Mouse (Mus musculus) T-helper 17 cell (primary cell): ENCODE measurements around the gene Alpl.

Source experiments
- in situ Hi-C, 2 experiments: fragments of 300-600 bp; cut with MboI, MseI; formaldehyde crosslinking; loops; 1 replicate in 1 of 2; 2 replicates in 1 of 2; pipeline ENCODE4 v1.15.1; 2025; ENCODE audit warnings: high pct_unique_total_duplicates in 2 of 2

The Alpl gene

GRCm38 (mm10) chr4:137740350-137740749, 55.8 kb downstream of the Alpl start:
- in situ Hi-C loops: no loop called here

GRCm38 (mm10) chr4:137739151-137739923, 56.8 kb downstream of the Alpl start:
- in situ Hi-C loops: no loop called here

GRCm38 (mm10) chr4:137737760-137738159, 58.4 kb downstream of the Alpl start:
- in situ Hi-C loops: no loop called here

GRCm38 (mm10) chr4:137736220-137736701, 59.9 kb downstream of the Alpl start:
- in situ Hi-C loops: no loop called here

GRCm38 (mm10) chr4:137733459-137733858, 62.7 kb downstream of the Alpl start:
- in situ Hi-C loops: loop anchor here (5.0 kb wide), 2 partner anchors 59 to 104 kb away; no protein-coding TSS in a partner anchor

- in situ Hi-C loops: loop anchor here (5.0 kb wide), 2 partner anchors 59 to 104 kb away; no protein-coding TSS in a partner anchor
Observed at GRCm38 (mm10) chr4:137732962-137733361, 63.2 kb downstream of the Alpl start.

GRCm38 (mm10) chr4:137732361-137732760, 63.8 kb downstream of the Alpl start:
- in situ Hi-C loops: loop anchor here (5.0 kb wide), 2 partner anchors 60 to 105 kb away; no protein-coding TSS in a partner anchor

GRCm38 (mm10) chr4:137731891-137732290, 64.3 kb downstream of the Alpl start:
- in situ Hi-C loops: loop anchor here (5.0 kb wide), 2 partner anchors 60 to 105 kb away; no protein-coding TSS in a partner anchor

- in situ Hi-C loops: loop anchor here (5.0 kb wide), 2 partner anchors 62 to 107 kb away; no protein-coding TSS in a partner anchor
Observed at GRCm38 (mm10) chr4:137730757-137731156, 65.4 kb downstream of the Alpl start.

- in situ Hi-C loops: loop anchor here (5.0 kb wide), 2 partner anchors 62 to 107 kb away; no protein-coding TSS in a partner anchor
Observed at GRCm38 (mm10) chr4:137730134-137730533, 66.0 kb downstream of the Alpl start.

- in situ Hi-C loops: no loop called here
Observed at GRCm38 (mm10) chr4:137729155-137729855, 66.9 kb downstream of the Alpl start.

- in situ Hi-C loops: no loop called here
Observed at GRCm38 (mm10) chr4:137728399-137729154, 67.6 kb downstream of the Alpl start.

- in situ Hi-C loops: no loop called here
Observed at GRCm38 (mm10) chr4:137727506-137728187, 68.5 kb downstream of the Alpl start.

GRCm38 (mm10) chr4:137726739-137727505, 69.3 kb downstream of the Alpl start:
- in situ Hi-C loops: no loop called here

- in situ Hi-C loops: no loop called here
Observed at GRCm38 (mm10) chr4:137725541-137726145, 70.5 kb downstream of the Alpl start.

GRCm38 (mm10) chr4:137724766-137725165, 71.4 kb downstream of the Alpl start:
- in situ Hi-C loops: no loop called here

GRCm38 (mm10) chr4:137724212-137724611, 72.0 kb downstream of the Alpl start:
- in situ Hi-C loops: no loop called here

- in situ Hi-C loops: no loop called here
Observed at GRCm38 (mm10) chr4:137723527-137723926, 72.7 kb downstream of the Alpl start.

GRCm38 (mm10) chr4:137722692-137723427, 73.3 kb downstream of the Alpl start:
- in situ Hi-C loops: no loop called here
